Mouse (Mus musculus): ENCODE measurements around the gene Tnip1.
"Not testable (repeated sequence)": the region's sequence is repeated elsewhere in the genome, so short reads cannot be mapped to it uniquely, and the experiment has no call there.

The Tnip1 gene

GRCm38 (mm10) chr11:54971365-54972048, 8.8 kb upstream of the Tnip1 start:
- no peak for DNase-seq

GRCm38 (mm10) chr11:54965234-54965633, 2.5 kb upstream of the Tnip1 start:
- DNase-seq: no peak

GRCm38 (mm10) chr11:54961921-54962320, 796 bp downstream of the Tnip1 start:
- no peak for DNase-seq

- no peak for DNase-seq
Observed at GRCm38 (mm10) chr11:54961164-54961850, 1.4 kb downstream of the Tnip1 start.

- no peak for DNase-seq
Observed at GRCm38 (mm10) chr11:54960251-54960650, 2.5 kb downstream of the Tnip1 start.

GRCm38 (mm10) chr11:54958571-54959073, 4.1 kb downstream of the Tnip1 start:
- DNase-seq: peak in 1 of 2 experiments; percentile 61

GRCm38 (mm10) chr11:54957708-54958107, 5.0 kb downstream of the Tnip1 start:
- DNase-seq: not testable (repeated sequence)

- peak; percentile 27 to 63 for DNase-seq
Observed at GRCm38 (mm10) chr11:54956912-54957311, 5.8 kb downstream of the Tnip1 start.

GRCm38 (mm10) chr11:54955735-54956480, 6.8 kb downstream of the Tnip1 start:
- DNase-seq: peak; percentile 96 to 98

- DNase-seq: not testable (repeated sequence)
Observed at GRCm38 (mm10) chr11:54955400-54955734, 7.3 kb downstream of the Tnip1 start.

GRCm38 (mm10) chr11:54954716-54955115, 8.0 kb downstream of the Tnip1 start:
- no peak for DNase-seq

- no peak for DNase-seq
Observed at GRCm38 (mm10) chr11:54953993-54954446, 8.7 kb downstream of the Tnip1 start.

GRCm38 (mm10) chr11:54952651-54953050, 10.1 kb downstream of the Tnip1 start:
- no peak for DNase-seq

- DNase-seq: no peak
Observed at GRCm38 (mm10) chr11:54950684-54951083, 12.0 kb downstream of the Tnip1 start.

- no peak for DNase-seq
Observed at GRCm38 (mm10) chr11:54949717-54950116, 13.0 kb downstream of the Tnip1 start.

GRCm38 (mm10) chr11:54944702-54945101, 18.0 kb downstream of the Tnip1 start:
- no peak for DNase-seq

GRCm38 (mm10) chr11:54940056-54940455, 22.7 kb downstream of the Tnip1 start:
- no peak for DNase-seq

- DNase-seq: no peak
Observed at GRCm38 (mm10) chr11:54939501-54939900, 23.2 kb downstream of the Tnip1 start.

GRCm38 (mm10) chr11:54936771-54937140, 26.0 kb downstream of the Tnip1 start:
- DNase-seq: no peak

GRCm38 (mm10) chr11:54936035-54936770, 26.5 kb downstream of the Tnip1 start:
- peak in 1 of 2 experiments; percentile 25 for DNase-seq

GRCm38 (mm10) chr11:54934198-54934597, 28.5 kb downstream of the Tnip1 start:
- no peak for DNase-seq

GRCm38 (mm10) chr11:54932540-54932939, 30.2 kb downstream of the Tnip1 start:
- no peak for DNase-seq
